Mouse (Mus musculus) E14TG2a.4 (cell line): ENCODE measurements around the gene Cds1.
"Not testable (repeated sequence)": the region's sequence is repeated elsewhere in the genome, so short reads cannot be mapped to it uniquely, and the experiment has no call there.

Experiments
- H3K27me3 ChIP-seq: 2 replicates; pipeline ENCODE4 v1.6.1; 2014; ENCODE audit warnings: low read length, control low read depth; ENCODE audit not compliant: insufficient read depth
- H3K36me3 ChIP-seq: 2 replicates; pipeline ENCODE4 v1.6.1; 2014; ENCODE audit warnings: low read length, control low read depth; ENCODE audit not compliant: insufficient read depth
- H3K4me1 ChIP-seq: replicated peaks from 2 replicates; pipeline ENCODE4 v1.6.1; 2014; ENCODE audit warnings: low read depth, low read length, control low read depth
- H3K4me3 ChIP-seq: replicated peaks from 2 replicates; pipeline ENCODE4 v1.5.1; 2014; ENCODE audit warnings: mild to moderate bottlenecking, low read length
- H3K9me3 ChIP-seq: 2 replicates; pipeline ENCODE4 v1.6.1; 2014; ENCODE audit warnings: low read length, control low read depth
- CTCF ChIP-seq: conservative IDR thresholded peaks from 2 replicates; pipeline ENCODE4 v1.5.1; 2014; ENCODE audit warnings: low read length
- NANOG ChIP-seq: IDR thresholded peaks from 2 replicates; pipeline ENCODE4 v1.6.1; 2014; ENCODE audit warnings: borderline replicate concordance, low read length, mixed read lengths
- POU5F1 ChIP-seq: IDR thresholded peaks from 2 replicates; pipeline ENCODE4 v1.6.1; 2014; ENCODE audit warnings: low read length, borderline replicate concordance

Gene Cds1

GRCm38 (mm10) chr5:101827477-101827876, 62.5 kb downstream of the Cds1 start:
- H3K4me3 ChIP-seq = no peak overlapping the region; the same call in 1 of the 2 replicates
- H3K36me3 ChIP-seq = peaks cover 5% of the 10 kb centered on the region; the same call in 1 of the 2 replicates
- TF ChIP-seq CTCF (no peak), NANOG (no peak), POU5F1 (no peak)
- H3K9me3 ChIP-seq = 0 out of 2 replicates have a peak, but pooled peaks cover 3% of the 10 kb centered on the region
- peaks cover 86% of the 10 kb centered on the region for H3K4me1 ChIP-seq
- H3K27me3 ChIP-seq = no peaks in the 10 kb centered on the region

GRCm38 (mm10) chr5:101828932-101829331, 64.0 kb downstream of the Cds1 start:
- TF ChIP-seq CTCF (no peak), POU5F1 (no peak), NANOG (no peak)
- no peak overlapping the region for H3K4me3 ChIP-seq
- 0 out of 2 replicates have a peak, but pooled peaks cover 3% of the 10 kb centered on the region for H3K9me3 ChIP-seq
- H3K4me1 ChIP-seq = peaks cover 78% of the 10 kb centered on the region
- H3K36me3 ChIP-seq = peaks cover 11% of the 10 kb centered on the region
- no peaks in the 10 kb centered on the region for H3K27me3 ChIP-seq

DNA sequence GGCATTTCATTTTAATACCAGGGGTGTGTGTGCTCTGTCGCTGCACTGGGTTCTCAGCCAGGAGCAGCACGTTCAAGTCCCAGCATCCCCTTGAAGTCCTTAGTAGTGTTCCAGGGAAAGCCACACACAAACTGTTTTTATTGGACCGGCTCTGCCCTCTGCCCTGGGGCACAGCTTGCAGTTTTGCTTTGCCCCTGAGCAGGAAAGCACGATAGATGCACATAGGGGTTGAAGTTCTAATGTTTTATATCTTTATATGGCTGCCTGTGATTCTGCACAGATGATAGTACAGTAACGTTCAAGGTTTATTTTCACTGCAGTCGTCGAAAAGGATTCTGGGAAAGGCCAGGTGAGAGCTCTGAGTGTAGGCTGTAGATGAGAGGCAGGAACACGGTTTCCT, 65.2 kb downstream of the Cds1 start:
- H3K27me3 ChIP-seq = no peaks in the 10 kb centered on the region
- H3K4me3 ChIP-seq = no peak overlapping the region
- TF ChIP-seq POU5F1 = no peak
- TF ChIP-seq NANOG = no peak
- peaks cover 17% of the 10 kb centered on the region for H3K36me3 ChIP-seq
- H3K9me3 ChIP-seq = 0 out of 2 replicates have a peak, but pooled peaks cover 3% of the 10 kb centered on the region
- H3K4me1 ChIP-seq = peaks cover 75% of the 10 kb centered on the region

- peaks cover 75% of the 10 kb centered on the region for H3K4me1 ChIP-seq
- TF ChIP-seq POU5F1 = no peak
- no peak for TF ChIP-seq CTCF
- no peak for TF ChIP-seq NANOG
Observed at GRCm38 (mm10) chr5:101832042-101832441, 67.1 kb downstream of the Cds1 start.

DNA sequence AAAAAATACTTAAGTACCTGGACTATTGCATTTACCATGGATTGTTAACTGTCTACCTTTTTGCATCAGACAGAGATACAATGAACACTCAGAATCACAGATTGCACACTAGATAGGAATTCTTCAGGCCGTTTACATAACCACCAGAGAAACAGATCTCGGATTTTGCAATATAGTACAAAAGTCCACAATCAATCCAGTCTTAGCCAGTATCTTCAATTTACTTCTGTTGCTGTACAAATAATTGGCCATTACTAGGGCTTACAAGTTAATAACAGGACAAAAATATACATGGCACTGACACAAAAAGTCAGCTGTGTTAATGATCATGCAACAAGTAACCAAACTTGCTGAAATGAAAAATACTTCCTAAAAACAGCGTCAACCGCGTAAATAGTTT, 68.1 kb downstream of the Cds1 start:
- peaks cover 66% of the 10 kb centered on the region for H3K4me1 ChIP-seq
- H3K4me3 ChIP-seq = no peak overlapping the region
- TF ChIP-seq CTCF (no peak), POU5F1 (no peak)
- H3K27me3 ChIP-seq = no peaks in the 10 kb centered on the region
- peaks cover 31% of the 10 kb centered on the region for H3K36me3 ChIP-seq
- H3K9me3 ChIP-seq = peaks cover 9% of the 10 kb centered on the region

More at GRCm38 (mm10) chr5:101832042-101832441, 67.1 kb downstream of the Cds1 start:
- Histone ChIP-seq H3K9me3 (0 out of 2 replicates have a peak, but pooled peaks cover 3% of the 10 kb centered on the region), H3K36me3 (peaks cover 26% of the 10 kb centered on the region), H3K27me3 (no peaks in the 10 kb centered on the region), H3K4me3 (no peak overlapping the region)

GRCm38 (mm10) chr5:101833875-101834274, 68.9 kb downstream of the Cds1 start:
- H3K4me3 ChIP-seq = no peak overlapping the region
- peaks cover 58% of the 10 kb centered on the region for H3K4me1 ChIP-seq
- peaks cover 17% of the 10 kb centered on the region for H3K9me3 ChIP-seq

DNA sequence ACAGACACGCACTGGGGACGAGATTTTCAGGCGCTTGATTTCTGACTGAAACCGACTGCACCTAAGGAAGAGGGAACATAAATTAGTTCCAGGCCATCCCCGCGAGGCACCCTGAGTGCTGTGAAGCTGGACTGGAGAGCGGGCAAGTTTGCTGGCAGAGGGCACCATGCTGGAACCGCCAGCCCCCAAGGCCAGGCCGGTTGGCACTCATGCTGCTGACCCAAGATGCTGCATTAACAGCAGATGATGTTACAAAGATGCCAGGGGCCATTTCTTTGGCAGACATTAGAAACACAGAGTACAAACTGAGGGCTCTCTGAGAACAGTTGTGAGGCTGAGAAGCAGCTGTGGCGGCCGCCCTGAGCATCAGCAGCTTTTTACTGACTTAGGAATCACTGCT, 71.3 kb downstream of the Cds1 start:
- H3K36me3 ChIP-seq = peaks cover 60% of the 10 kb centered on the region
- peaks cover 49% of the 10 kb centered on the region for H3K4me1 ChIP-seq
- H3K4me3 ChIP-seq = peak overlapping the region; percentile 43
- no peaks in the 10 kb centered on the region for H3K27me3 ChIP-seq
- TF ChIP-seq CTCF = no peak
- no peak for TF ChIP-seq NANOG
- no peak for TF ChIP-seq POU5F1
- H3K9me3 ChIP-seq = peaks cover 34% of the 10 kb centered on the region

More at GRCm38 (mm10) chr5:101833875-101834274, 68.9 kb downstream of the Cds1 start:
- H3K36me3 ChIP-seq = peaks cover 38% of the 10 kb centered on the region
- peak; percentile 57 for TF ChIP-seq CTCF
- TF ChIP-seq NANOG = no peak
- no peaks in the 10 kb centered on the region for H3K27me3 ChIP-seq

DNA sequence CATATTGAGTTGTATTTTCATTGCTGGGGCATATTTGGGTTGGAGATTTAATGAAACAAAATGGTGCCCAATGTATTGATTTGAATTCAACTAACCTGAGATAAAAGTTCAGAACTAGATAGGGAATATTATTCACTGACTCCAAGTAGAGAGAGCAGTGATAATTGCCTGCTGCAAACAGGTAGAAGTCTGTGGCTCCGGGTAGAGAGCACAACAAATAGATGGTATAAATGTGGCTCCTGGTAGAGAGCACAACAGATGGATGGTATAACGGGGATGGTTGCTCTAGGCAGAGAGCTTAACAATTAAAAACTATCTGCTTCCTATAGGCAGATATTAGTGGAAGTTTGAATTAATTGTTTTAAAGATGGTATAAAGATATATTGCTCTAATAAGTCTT, 72.7 kb downstream of the Cds1 start:
- H3K4me1 ChIP-seq = peaks cover 60% of the 10 kb centered on the region
- peaks cover 69% of the 10 kb centered on the region for H3K36me3 ChIP-seq
- H3K4me3 ChIP-seq, H3K27me3 ChIP-seq: not testable (repeated sequence)
- H3K9me3 ChIP-seq = peaks cover 32% of the 10 kb centered on the region

DNA sequence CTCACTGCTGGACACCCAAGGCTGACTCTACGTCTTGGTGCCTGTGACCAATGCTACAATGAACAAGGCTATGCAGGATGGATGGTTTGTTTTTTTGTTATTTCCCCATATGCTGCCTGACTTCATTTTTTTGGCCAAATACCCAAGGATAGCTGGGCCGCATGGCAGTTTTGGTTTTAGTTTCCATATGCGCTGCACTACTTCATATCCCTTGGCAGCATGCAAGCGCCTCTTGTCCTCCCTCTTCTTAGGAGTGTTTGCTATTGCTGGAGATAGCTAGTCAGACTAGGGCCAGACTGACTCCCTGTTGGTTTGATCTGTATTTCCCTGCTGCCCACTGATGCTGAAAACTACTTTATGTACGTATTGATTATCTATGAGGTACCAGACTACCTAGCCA, 75.5 kb downstream of the Cds1 start:
- Histone ChIP-seq H3K4me1 (peaks cover 68% of the 10 kb centered on the region), H3K36me3 (peaks cover 83% of the 10 kb centered on the region), H3K4me3 (peak overlapping the region; percentile 32; the same call in 1 of the 2 replicates), H3K27me3 (no peaks in the 10 kb centered on the region), H3K9me3 (peaks cover 32% of the 10 kb centered on the region)
- no peak for TF ChIP-seq CTCF
- TF ChIP-seq NANOG = no peak
- TF ChIP-seq POU5F1 = no peak
